Mouse (Mus musculus): ENCODE data around the gene Gpatch11.

The Gpatch11 gene

GRCm38 (mm10) chr17:78895394-78895793, 60.0 kb downstream of the Gpatch11 start:
- no peak for DNase-seq
